Mouse (Mus musculus): ENCODE data around the gene Tspan4. TPM values are rescaled to one million over a fixed set of nuclear protein-coding genes. Genes with fewer than 3 reads are reported as not detected.
A peak's percentile ranks its signal among the peaks of the same experiment; 100 is the strongest.

Tspan4 gene
- polyA plus RNA-seq, 1 experiment from 2014 or later = 21.2 TPM

GRCm38 (mm10) chr7:141524271-141524670, 49.2 kb downstream of the Tspan4 start:
- no peaks in the 10 kb centered on the region for H3K9me3 ChIP-seq (ENCODE audit: control insufficient read depth, low read length)
- 90% methylated on average over 4 of the region's 4 CpGs for WGBS
- DNase-seq (ENCODE audit: low spot score) (no peak), ATAC-seq (ENCODE audit: insufficient number of reproducible peaks, low FRiP score, low TSS enrichment, low read depth) (no peak)
- no peak overlapping the region for H3K4me2 ChIP-seq (ENCODE audit: low read depth, severe bottlenecking)
- H3K9ac ChIP-seq (ENCODE audit: low read length) = no peak overlapping the region
- no peak overlapping the region for H3K27ac ChIP-seq (replicated peaks; ENCODE audit: low read depth, low read length)
- H3K4me1 ChIP-seq (ENCODE audit: control insufficient read depth, insufficient read depth, low read length) = no peaks in the 10 kb centered on the region
- no peaks in the 10 kb centered on the region for H3K27me3 ChIP-seq (ENCODE audit: control insufficient read depth, insufficient read depth, low read length)
- H3K36me3 ChIP-seq (ENCODE audit: control insufficient read depth, insufficient read depth, low read length) = peaks cover under 1% of the 10 kb centered on the region; the same call in 1 of the 2 replicates
- no peak overlapping the region for H3K4me3 ChIP-seq (ENCODE audit: low read depth, low read length)

- Histone ChIP-seq H3K9me3 (ENCODE audit: control insufficient read depth, low read length) (no peaks in the 10 kb centered on the region), H3K27ac (replicated peaks; ENCODE audit: low read depth, low read length) (no peak overlapping the region), H3K4me3 (ENCODE audit: low read depth, low read length) (no peak overlapping the region), H3K27me3 (ENCODE audit: control insufficient read depth, insufficient read depth, low read length) (no peaks in the 10 kb centered on the region), H3K36me3 (ENCODE audit: control insufficient read depth, insufficient read depth, low read length) (peaks cover 2% of the 10 kb centered on the region; the same call in 1 of the 2 replicates), H3K9ac (ENCODE audit: low read length) (no peak overlapping the region), H3K4me1 (ENCODE audit: control insufficient read depth, insufficient read depth, low read length) (no peaks in the 10 kb centered on the region), H3K4me2 (ENCODE audit: low read depth, severe bottlenecking) (no peak overlapping the region)
- 56% methylated on average over 6 of the region's 6 CpGs for WGBS
- ATAC-seq (ENCODE audit: insufficient number of reproducible peaks, low FRiP score, low TSS enrichment, low read depth) (peak; percentile 70; the same call in 1 of the 2 replicates), DNase-seq (ENCODE audit: low spot score) (peak; percentile 76)
Measured at GRCm38 (mm10) chr7:141524760-141525579, 49.9 kb downstream of the Tspan4 start.

GRCm38 (mm10) chr7:141525580-141525925, 50.5 kb downstream of the Tspan4 start:
- Histone ChIP-seq H3K27ac (replicated peaks; ENCODE audit: low read depth, low read length) (no peak overlapping the region), H3K4me1 (ENCODE audit: control insufficient read depth, insufficient read depth, low read length) (no peaks in the 10 kb centered on the region), H3K36me3 (ENCODE audit: control insufficient read depth, insufficient read depth, low read length) (peaks cover 2% of the 10 kb centered on the region; the same call in 1 of the 2 replicates), H3K4me2 (ENCODE audit: low read depth, severe bottlenecking) (no peak overlapping the region), H3K9me3 (ENCODE audit: control insufficient read depth, low read length) (no peaks in the 10 kb centered on the region), H3K4me3 (ENCODE audit: low read depth, low read length) (no peak overlapping the region), H3K27me3 (ENCODE audit: control insufficient read depth, insufficient read depth, low read length) (no peaks in the 10 kb centered on the region), H3K9ac (ENCODE audit: low read length) (no peak overlapping the region)
- no peak for ATAC-seq (ENCODE audit: insufficient number of reproducible peaks, low FRiP score, low TSS enrichment, low read depth)
- 82% methylated on average over 4 of the region's 4 CpGs for WGBS
- DNase-seq (ENCODE audit: low spot score) = no peak

- ATAC-seq (ENCODE audit: insufficient number of reproducible peaks, low FRiP score, low TSS enrichment, low read depth) = no peak
- 67% methylated on average over 1 of the region's 1 CpGs for WGBS
- Histone ChIP-seq H3K36me3 (ENCODE audit: control insufficient read depth, insufficient read depth, low read length) (no peaks in the 10 kb centered on the region), H3K4me1 (ENCODE audit: control insufficient read depth, insufficient read depth, low read length) (0 out of 2 replicates have a peak, but pooled peaks cover 5% of the 10 kb centered on the region), H3K9me3 (ENCODE audit: control insufficient read depth, low read length) (no peaks in the 10 kb centered on the region), H3K27ac (replicated peaks; ENCODE audit: low read depth, low read length) (no peak overlapping the region), H3K9ac (ENCODE audit: low read length) (no peak overlapping the region), H3K4me3 (ENCODE audit: low read depth, low read length) (no peak overlapping the region), H3K4me2 (ENCODE audit: low read depth, severe bottlenecking) (no peak overlapping the region), H3K27me3 (ENCODE audit: control insufficient read depth, insufficient read depth, low read length) (no peaks in the 10 kb centered on the region)
- DNase-seq (ENCODE audit: low spot score) = no peak
Measured at GRCm38 (mm10) chr7:141535570-141535969, 60.5 kb downstream of the Tspan4 start.

- Histone ChIP-seq H3K27ac (replicated peaks; ENCODE audit: low read depth, low read length) (no peak overlapping the region), H3K4me3 (ENCODE audit: low read depth, low read length) (peak overlapping the region; percentile 68), H3K9ac (ENCODE audit: low read length) (peak overlapping the region; percentile 47), H3K36me3 (ENCODE audit: control insufficient read depth, insufficient read depth, low read length) (no peaks in the 10 kb centered on the region), H3K4me1 (ENCODE audit: control insufficient read depth, insufficient read depth, low read length) (0 out of 2 replicates have a peak, but pooled peaks cover 5% of the 10 kb centered on the region), H3K4me2 (ENCODE audit: low read depth, severe bottlenecking) (peak overlapping the region; percentile 80), H3K9me3 (ENCODE audit: control insufficient read depth, low read length) (no peaks in the 10 kb centered on the region), H3K27me3 (ENCODE audit: control insufficient read depth, insufficient read depth, low read length) (no peaks in the 10 kb centered on the region)
- DNase-seq (ENCODE audit: low spot score) (peak; percentile 23), ATAC-seq (ENCODE audit: insufficient number of reproducible peaks, low FRiP score, low TSS enrichment, low read depth) (no peak; the same call in 1 of the 2 replicates)
- 17% methylated on average over 18 of the region's 18 CpGs for WGBS
Measured at GRCm38 (mm10) chr7:141538852-141539555, 64.0 kb downstream of the Tspan4 start.

- Histone ChIP-seq H3K27ac (replicated peaks; ENCODE audit: low read depth, low read length) (no peak within 1 kb of the TSS), H3K36me3 (ENCODE audit: control insufficient read depth, insufficient read depth, low read length) (no peaks in the 10 kb centered on the region), H3K4me1 (ENCODE audit: control insufficient read depth, insufficient read depth, low read length) (0 out of 2 replicates have a peak, but pooled peaks cover 5% of the 10 kb centered on the region), H3K4me2 (ENCODE audit: low read depth, severe bottlenecking) (peak within 1 kb of the TSS; percentile 80), H3K4me3 (ENCODE audit: low read depth, low read length) (peak within 1 kb of the TSS; percentile 68), H3K9ac (ENCODE audit: low read length) (peak within 1 kb of the TSS; percentile 47), H3K27me3 (ENCODE audit: control insufficient read depth, insufficient read depth, low read length) (no peaks in the 10 kb centered on the region), H3K9me3 (ENCODE audit: control insufficient read depth, low read length) (no peaks in the 10 kb centered on the region)
- peak; percentile 92 for ATAC-seq (ENCODE audit: insufficient number of reproducible peaks, low FRiP score, low TSS enrichment, low read depth)
- WGBS = under 1% methylated on average over 46 of the region's 46 CpGs
- DNase-seq (ENCODE audit: low spot score) = peak; percentile 100
Measured at GRCm38 (mm10) chr7:141539556-141540311, 64.7 kb downstream of the Tspan4 start, which contains the start of gene Chid1. Gene Chid1, minus strand, starts transcription at chr7:141539857.

- DNase-seq (ENCODE audit: low spot score) (no peak), ATAC-seq (ENCODE audit: insufficient number of reproducible peaks, low FRiP score, low TSS enrichment, low read depth) (peak; percentile 27; the same call in 1 of the 2 replicates)
- Histone ChIP-seq H3K4me1 (ENCODE audit: control insufficient read depth, insufficient read depth, low read length) (0 out of 2 replicates have a peak, but pooled peaks cover 5% of the 10 kb centered on the region), H3K4me3 (ENCODE audit: low read depth, low read length) (peak overlapping the region; percentile 68), H3K27ac (replicated peaks; ENCODE audit: low read depth, low read length) (no peak overlapping the region), H3K36me3 (ENCODE audit: control insufficient read depth, insufficient read depth, low read length) (no peaks in the 10 kb centered on the region), H3K9me3 (ENCODE audit: control insufficient read depth, low read length) (no peaks in the 10 kb centered on the region), H3K27me3 (ENCODE audit: control insufficient read depth, insufficient read depth, low read length) (no peaks in the 10 kb centered on the region), H3K4me2 (ENCODE audit: low read depth, severe bottlenecking) (peak overlapping the region; percentile 80), H3K9ac (ENCODE audit: low read length) (peak overlapping the region; percentile 47; the same call in 1 of the 2 replicates)
- 64% methylated on average over 13 of the region's 13 CpGs for WGBS
Measured at GRCm38 (mm10) chr7:141540312-141541081, 65.5 kb downstream of the Tspan4 start.

All from limb, embryonic 11.5 days (tissue).